17 mouse cellular contexts compared by ENCODE assay signal in the genomic region with DNA sequence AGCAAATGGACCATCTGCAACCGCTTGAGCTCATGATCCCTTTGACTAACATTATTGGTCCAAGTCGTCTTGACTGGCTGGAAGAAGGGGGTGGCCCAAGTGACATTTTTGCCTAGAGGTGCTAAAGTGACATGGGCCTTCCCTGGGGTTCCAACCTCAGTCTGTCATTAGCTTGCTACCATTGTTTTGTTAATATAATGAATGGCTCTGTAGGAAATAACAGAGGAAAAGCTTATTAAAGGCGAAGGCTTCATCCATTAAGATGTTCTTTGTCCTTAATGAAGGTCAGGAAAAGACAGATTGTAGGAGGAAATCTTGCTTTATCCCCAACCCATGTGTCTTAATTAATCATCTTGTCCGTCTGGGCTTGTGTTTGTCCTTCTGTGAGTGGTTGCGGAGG.
"Had no signal": no experiment of that assay in that cellular context is flagged by ENCODE, and none has a peak within 500 bp of the region (broad histone marks: within the 10 kb centered on the region; RNA-seq: fewer than 3 reads in every experiment).

No protein-coding gene starts in this region.

- DNase-seq: kidney, adult 9 months; kidney, postnatal 4 days; liver; lung, adult 2 months; lung, postnatal 10 days; right cerebral cortex, postnatal 4 days; spleen, adult 18-20 months; thymus, adult 18-20 months; thymus, postnatal 14 days had no signal

- H3K9me3 ChIP-seq: limb, embryonic 12.5 days; megakaryocyte, embryonic 14.5 days; midbrain, embryonic 15.5 days had no signal

- ATAC-seq: midbrain, embryonic 15.5 days had no signal

- H3K9ac ChIP-seq: limb, embryonic 12.5 days; liver, embryonic 14.5 days; midbrain, embryonic 15.5 days had no signal

- H3K27me3 ChIP-seq: limb, embryonic 12.5 days; midbrain, embryonic 15.5 days had no signal

- H3K27ac ChIP-seq: kidney, postnatal 0 days; layer of hippocampus, adult 2 months; limb, embryonic 12.5 days; liver, embryonic 14.5 days; macrophage; midbrain, embryonic 15.5 days had no signal

- H3K4me2 ChIP-seq: limb, embryonic 12.5 days; midbrain, embryonic 11.5 days; midbrain, embryonic 15.5 days had no signal

- H3K4me1 ChIP-seq: megakaryocyte, embryonic 14.5 days had no signal

- H3K4me3 ChIP-seq: layer of hippocampus, adult 2 months; limb, embryonic 12.5 days; megakaryocyte, embryonic 14.5 days; midbrain, embryonic 15.5 days had no signal

- H3K36me3 ChIP-seq: limb, embryonic 12.5 days; midbrain, embryonic 15.5 days had no signal
